Mouse (Mus musculus) left cerebral cortex, adult 2 months (tissue): ENCODE measurements at regions not wholly inside any gene's neighbourhood (a gene's known extent, or its start where the extent isn't known, plus 50 kb on each side); places are given as distances from the start of the nearest gene placed in this dataset.

ENCODE experiments used
- DNase-seq, 2 experiments: peaks; one replicate each; pipeline ENCODE4 v3.0.0; 2021 to 2022; ENCODE audit warnings: low spot score in 2 of 2, mixed read lengths in 1 of 2; ENCODE audit errors: extremely low spot score in 1 of 2
- H3K27ac ChIP-seq: fragments of 200-600 bp; 2 replicates; pipeline ENCODE4 v1.8.1; 2022
- H3K4me3 ChIP-seq: fragments of 200-600 bp; 2 replicates; pipeline ENCODE4 v1.8.1; 2022
- CTCF ChIP-seq: fragments of 200-600 bp; IDR thresholded peaks from 2 replicates; pipeline ENCODE4 v1.8.1; 2022; ENCODE audit warnings: antibody characterized with exemption, mild to moderate bottlenecking, moderate library complexity
- intact Hi-C: fragments of 180-260 bp; cut with DNase I; formaldehyde crosslinking; loops from one replicate; pipeline ENCODE4 v1.15.1; 2025

GRCm38 (mm10) chr19:21053597-21054544 is 99.9 kb upstream of the Tmc1 start:
- H3K4me3 ChIP-seq = no peak overlapping the region
- TF ChIP-seq CTCF = no peak
- no peak overlapping the region for H3K27ac ChIP-seq
- intact Hi-C loops = no loop called here
- DNase-seq = no peak

DNA sequence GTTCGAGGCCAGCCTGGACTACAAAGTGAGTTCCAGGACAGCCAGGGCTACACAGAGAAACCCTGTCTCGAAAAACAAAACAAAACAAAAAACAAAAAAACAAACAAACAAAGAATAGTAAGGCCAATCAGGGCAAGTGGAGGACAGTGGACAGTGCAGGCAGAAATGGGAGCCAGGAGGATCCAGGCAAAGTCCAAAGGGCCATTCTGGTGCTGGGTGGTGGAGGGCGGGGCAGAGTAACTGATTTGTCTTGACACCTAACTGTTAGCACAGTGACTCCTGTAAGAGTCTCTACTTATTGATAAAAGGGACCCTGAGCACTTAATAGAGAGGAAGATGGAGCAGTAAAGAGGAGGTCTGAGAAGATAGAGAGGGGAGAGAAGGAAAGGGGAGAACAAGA is 98.8 kb upstream of the Tmc1 start:
- intact Hi-C loops = no loop called here
- no peak for TF ChIP-seq CTCF
- Histone ChIP-seq H3K4me3 (no peak overlapping the region), H3K27ac (no peak overlapping the region)
- no peak for DNase-seq

GRCm38 (mm10) chr19:21051872-21052271 is 97.9 kb upstream of the Tmc1 start:
- intact Hi-C loops = no loop called here
- H3K27ac ChIP-seq = no peak overlapping the region
- no peak for TF ChIP-seq CTCF
- DNase-seq = no peak
- no peak overlapping the region for H3K4me3 ChIP-seq

DNA sequence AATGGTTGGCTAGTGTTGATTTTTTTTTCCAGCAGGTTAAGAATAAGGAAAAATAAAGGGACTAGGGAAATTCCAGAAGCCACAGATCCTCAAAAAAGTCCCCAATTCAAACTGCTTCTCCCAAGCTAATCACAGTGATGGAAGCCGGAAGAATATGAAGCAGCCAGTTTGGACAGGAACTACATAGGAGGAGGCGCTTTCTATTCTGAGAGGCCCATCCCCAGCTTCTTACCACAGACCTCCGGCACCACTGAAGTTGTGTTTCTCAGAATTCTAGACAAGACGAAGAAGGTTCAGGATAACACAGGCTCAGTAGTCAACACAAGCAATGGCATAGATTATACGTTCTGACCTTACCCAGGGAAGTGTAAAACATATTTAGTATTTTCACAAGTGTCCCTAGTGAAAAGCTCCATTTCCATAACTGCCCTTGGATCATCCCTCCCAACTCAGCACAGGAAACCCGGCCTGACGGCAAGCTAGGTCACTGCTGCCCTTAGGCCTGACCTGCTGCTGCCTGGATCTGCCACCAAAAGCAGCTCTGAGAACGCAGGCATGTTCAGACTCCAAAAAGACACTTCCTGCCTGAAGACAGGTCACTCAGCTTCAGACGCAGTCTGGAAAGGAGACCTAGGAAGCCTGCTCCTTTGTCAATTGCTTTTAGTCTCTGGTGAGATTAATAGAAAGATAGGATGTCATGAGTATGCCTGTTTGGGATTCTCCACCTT is 97.2 kb upstream of the Tmc1 start:
- H3K27ac ChIP-seq = no peak overlapping the region
- TF ChIP-seq CTCF = no peak
- intact Hi-C loops = no loop called here
- no peak overlapping the region for H3K4me3 ChIP-seq
- DNase-seq = no peak

GRCm38 (mm10) chr19:21049301-21049700 is 95.3 kb upstream of the Tmc1 start:
- no peak for TF ChIP-seq CTCF
- intact Hi-C loops = no loop called here
- Histone ChIP-seq H3K27ac (no peak overlapping the region), H3K4me3 (no peak overlapping the region)
- DNase-seq = no peak

DNA sequence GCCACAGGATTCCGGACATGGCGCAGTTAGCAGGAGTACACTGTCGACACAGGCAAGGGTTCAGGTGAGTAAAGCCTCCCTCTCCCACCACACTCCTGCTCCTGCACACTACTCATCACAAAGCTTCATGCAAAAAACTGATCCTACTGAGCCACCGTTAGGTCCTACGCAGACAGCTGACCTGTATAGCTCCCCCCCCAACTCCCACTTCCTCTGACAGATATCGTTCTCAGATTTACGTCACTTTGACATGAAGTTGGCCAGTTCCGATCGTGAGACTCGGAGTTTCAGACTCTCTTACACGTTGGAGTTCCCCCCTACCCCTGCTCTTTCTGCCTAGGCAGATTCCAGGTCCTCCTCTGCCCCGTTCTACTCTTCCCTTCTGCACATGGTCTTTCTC is 91.6 kb upstream of the Tmc1 start:
- no peak for TF ChIP-seq CTCF
- no peak for DNase-seq
- intact Hi-C loops = no loop called here
- Histone ChIP-seq H3K4me3 (no peak overlapping the region), H3K27ac (no peak overlapping the region)

GRCm38 (mm10) chr19:21043958-21044357 is 90.0 kb upstream of the Tmc1 start:
- Histone ChIP-seq H3K4me3 (no peak overlapping the region), H3K27ac (no peak overlapping the region)
- DNase-seq = no peak
- intact Hi-C loops = no loop called here
- TF ChIP-seq CTCF = no peak

DNA sequence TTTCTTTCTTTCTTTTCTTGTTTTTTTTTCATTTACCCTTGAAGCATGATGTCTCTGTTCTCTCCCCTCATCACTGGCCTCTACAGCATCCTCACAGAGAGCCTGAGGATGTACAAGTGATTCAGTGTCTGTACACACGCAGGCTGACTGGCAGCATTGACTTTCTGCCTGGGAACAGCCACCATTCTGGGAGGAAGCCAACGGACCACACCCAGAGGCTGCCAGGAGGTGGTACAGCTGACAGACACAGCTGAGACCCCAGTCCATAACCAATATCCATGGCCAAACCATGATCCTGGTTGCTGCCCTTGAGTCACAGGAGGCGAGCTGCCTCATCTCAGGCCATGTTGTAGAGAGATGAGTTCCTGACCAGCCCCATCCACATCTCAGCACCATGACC is 88.5 kb upstream of the Tmc1 start:
- H3K27ac ChIP-seq = no peak overlapping the region
- TF ChIP-seq CTCF = no peak
- DNase-seq = no peak
- intact Hi-C loops = no loop called here
- H3K4me3 ChIP-seq = no peak overlapping the region

GRCm38 (mm10) chr19:21037448-21038077 is 83.6 kb upstream of the Tmc1 start:
- no peak overlapping the region for H3K27ac ChIP-seq
- no peak overlapping the region for H3K4me3 ChIP-seq
- intact Hi-C loops = loop anchor here (2.0 to 10.0 kb wide), 4 partner anchors 235 to 707 kb away; partner anchors contain the start of gene Zfand5
- peak; percentile 73 for TF ChIP-seq CTCF
- peak in 1 of 2 experiments; percentile 19 for DNase-seq

DNA sequence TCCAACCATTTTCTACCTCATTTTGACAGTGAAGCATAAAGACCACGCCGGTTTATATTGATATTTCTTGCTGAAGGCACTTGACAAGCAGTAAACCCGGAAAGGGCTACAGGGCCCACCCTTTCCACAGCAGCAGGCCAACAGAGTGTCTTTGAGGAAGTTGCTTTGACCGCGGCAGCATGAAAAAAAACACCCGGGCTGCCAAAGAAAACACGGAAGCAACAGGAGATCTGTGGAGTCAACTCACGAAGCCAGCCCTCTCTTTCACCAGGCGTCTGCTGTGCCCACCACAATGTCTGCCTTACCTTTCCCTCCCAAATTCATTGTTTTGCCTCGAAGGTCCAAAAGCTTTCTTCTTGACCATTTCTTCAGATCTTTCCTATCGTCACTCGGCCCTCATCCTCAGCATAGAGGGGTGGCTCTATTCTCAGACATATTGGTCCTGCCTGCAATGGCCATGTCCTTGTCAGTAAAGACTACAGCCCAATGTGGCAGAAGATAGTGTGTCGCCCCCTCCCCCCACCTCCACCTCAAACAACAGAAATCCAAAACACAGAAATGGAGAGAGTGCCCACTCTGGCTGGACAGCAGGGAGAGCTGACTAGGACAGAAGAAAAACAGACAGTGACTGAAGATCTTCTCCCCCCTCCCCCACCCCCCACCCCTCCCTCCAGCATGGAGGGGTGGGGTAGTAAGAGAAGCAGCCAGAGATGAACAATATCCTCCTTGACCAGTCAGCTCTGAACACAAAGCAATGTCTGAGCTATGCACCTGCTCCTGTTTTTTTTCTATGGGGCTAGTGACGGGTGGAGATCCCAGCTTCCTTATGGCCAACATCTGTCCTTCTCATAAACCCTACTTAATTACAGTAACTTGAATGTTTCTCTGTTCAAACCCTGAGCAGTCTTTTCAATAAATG is 82.8 kb upstream of the Tmc1 start:
- peak in 1 of 2 experiments; percentile 30 for DNase-seq

GRCm38 (mm10) chr19:21035505-21035904 is 81.5 kb upstream of the Tmc1 start:
- intact Hi-C loops = loop anchor here (5.0 to 10.0 kb wide), 3 partner anchors 337 to 709 kb away; no protein-coding TSS in a partner anchor
- Histone ChIP-seq H3K4me3 (no peak overlapping the region), H3K27ac (no peak overlapping the region)
- no peak for DNase-seq
- TF ChIP-seq CTCF = no peak

More for the DNA sequence above, 82.8 kb upstream of the Tmc1 start:
- Histone ChIP-seq H3K4me3 (no peak overlapping the region), H3K27ac (no peak overlapping the region)
- no peak for TF ChIP-seq CTCF
- intact Hi-C loops = loop anchor here (2.0 to 10.0 kb wide), 4 partner anchors 236 to 708 kb away; partner anchors contain the start of gene Zfand5
